Mouse (Mus musculus) midbrain, embryonic 16.5 days (tissue): ENCODE measurements around the gene Arl16. TPM values are rescaled to one million over a fixed set of nuclear protein-coding genes. Genes with fewer than 3 reads are reported as not detected.

Experiments used
- ATAC-seq: fragments of 200-750 bp; cut with Nextera tagmentation; 2 replicates; pipeline ENCODE4 v1.8.0; 2017; ENCODE audit warnings: moderate TSS enrichment
- H3K27ac ChIP-seq: fragments of 300-500 bp; sonication (generic); 2 replicates; pipeline ENCODE4 v1.5.1; 2014; ENCODE audit warnings: mild to moderate bottlenecking, low read length, mixed read lengths
- H3K27me3 ChIP-seq: fragments of 300-500 bp; sonication (generic); 2 replicates; pipeline ENCODE4 v1.6.1; 2014; ENCODE audit warnings: low read depth, low read length, mixed read lengths; ENCODE audit not compliant: control insufficient read depth, insufficient read depth
- H3K36me3 ChIP-seq: fragments of 300-500 bp; sonication (generic); 2 replicates; pipeline ENCODE4 v1.6.1; 2014; ENCODE audit warnings: mild to moderate bottlenecking, low read length, moderate library complexity, mixed read lengths; ENCODE audit not compliant: control insufficient read depth, insufficient read depth
- H3K4me1 ChIP-seq: fragments of 300-500 bp; sonication (generic); 2 replicates; pipeline ENCODE4 v1.6.1; 2014; ENCODE audit warnings: mild to moderate bottlenecking, low read length, mixed read lengths; ENCODE audit not compliant: control insufficient read depth, insufficient read depth
- H3K4me2 ChIP-seq: fragments of 300-500 bp; sonication (generic); 2 replicates; pipeline ENCODE4 v1.6.1; 2014; ENCODE audit warnings: mild to moderate bottlenecking, low read length, mixed read lengths
- H3K4me3 ChIP-seq: fragments of 300-500 bp; sonication (generic); 2 replicates; pipeline ENCODE4 v1.5.1; 2014; ENCODE audit warnings: low read depth, mild to moderate bottlenecking, low read length, moderate library complexity, mixed read lengths
- H3K9ac ChIP-seq: fragments of 300-500 bp; sonication (generic); 2 replicates; pipeline ENCODE4 v1.6.1; 2014; ENCODE audit warnings: low read depth, low read length, mixed read lengths
- H3K9me3 ChIP-seq: fragments of 300-500 bp; sonication (generic); replicated peaks from 2 replicates; pipeline ENCODE4 v1.6.1; 2014; ENCODE audit warnings: mild to moderate bottlenecking, low read length, mixed read lengths; ENCODE audit not compliant: control insufficient read depth, poor library complexity, severe bottlenecking
- WGBS: fragments of 180-500 bp; shearing (Covaris S2); extraction: QIAGEN DNeasy Blood & Tissue Kit; methylation state at CpG from one replicate; pipeline ENCODE4 v1.1.7; 2014; 5-methylcytosine and 5-hydroxymethylcytosine counted together
- polyA plus RNA-seq: library from polyadenylated mRNA; unstranded; fragments of >200 nt; fragmentation: Nextera tagmentation; extraction: Ambion mirVana; gene quantifications from 2 replicates; pipeline ENCODE4 v1.2.1, GENCODE M21; 2015

Arl16 gene
- polyA plus RNA-seq, 1 experiment from 2014 or later, result 58.7 TPM

- ATAC-seq, result no peak
- H3K27me3 ChIP-seq, result no peaks in the 10 kb centered on the region
- H3K9me3 ChIP-seq, result no peaks in the 10 kb centered on the region
- 90% methylated on average over 13 of the region's 13 CpGs for WGBS
- no peak overlapping the region for H3K27ac ChIP-seq
- H3K4me2 ChIP-seq, result no peak overlapping the region
- H3K4me1 ChIP-seq, result no peaks in the 10 kb centered on the region
- no peak overlapping the region for H3K4me3 ChIP-seq
- no peak overlapping the region for H3K9ac ChIP-seq
- H3K36me3 ChIP-seq, result peaks cover 32% of the 10 kb centered on the region
These were observed 44.5 kb downstream of the Arl16 start for GRCm38 (mm10) chr11:120422651-120423568.

GRCm38 (mm10) chr11:120418592-120418991, 48.8 kb downstream of the Arl16 start:
- no peak for ATAC-seq
- H3K4me2 ChIP-seq, result no peak overlapping the region
- no peaks in the 10 kb centered on the region for H3K27me3 ChIP-seq
- H3K9ac ChIP-seq, result no peak overlapping the region
- no peaks in the 10 kb centered on the region for H3K9me3 ChIP-seq
- H3K4me1 ChIP-seq, result no peaks in the 10 kb centered on the region
- H3K27ac ChIP-seq, result no peak overlapping the region
- H3K4me3 ChIP-seq, result no peak overlapping the region
- 88% methylated on average over 1 of the region's 1 CpGs for WGBS
- H3K36me3 ChIP-seq, result peaks cover 41% of the 10 kb centered on the region

- Histone ChIP-seq H3K27me3 (no peaks in the 10 kb centered on the region), H3K9ac (no peak overlapping the region), H3K4me3 (no peak overlapping the region), H3K4me2 (no peak overlapping the region), H3K4me1 (no peaks in the 10 kb centered on the region), H3K27ac (no peak overlapping the region), H3K9me3 (no peaks in the 10 kb centered on the region), H3K36me3 (peaks cover 41% of the 10 kb centered on the region)
- 94% methylated on average over 7 of the region's 7 CpGs for WGBS
- ATAC-seq, result no peak
These were observed 49.6 kb downstream of the Arl16 start for GRCm38 (mm10) chr11:120417852-120418251.

Other genes with a start within 250 kb of the Arl16 start
- 9.7 and 13.7 TPM in 2 replicates for gene Bahcc1, start 234.7 kb downstream of the Arl16 start, polyA plus RNA-seq
- gene Actg1, start 119.1 kb downstream of the Arl16 start, polyA plus RNA-seq, result 4,277 and 4,299 TPM in 2 replicates
- gene Fscn2, start 106.1 kb downstream of the Arl16 start, polyA plus RNA-seq, result 1.2 and 1.3 TPM in 2 replicates
- 119 and 126 TPM in 2 replicates for gene Faap100, start 88.8 kb downstream of the Arl16 start, polyA plus RNA-seq
- gene Nploc4, start 29.9 kb downstream of the Arl16 start, polyA plus RNA-seq, result 28.7 and 30.4 TPM in 2 replicates
- gene Tspan10, start 25.0 kb downstream of the Arl16 start, polyA plus RNA-seq, result not detected in 2 replicates
- gene Pde6g, start 14.1 kb downstream of the Arl16 start, polyA plus RNA-seq, result 0.34 and 0.36 TPM in 2 replicates
- gene Oxld1, start 9.5 kb downstream of the Arl16 start, polyA plus RNA-seq, result 10.9 and 11.7 TPM in 2 replicates
- gene Ccdc137, start 9.5 kb downstream of the Arl16 start, polyA plus RNA-seq, result 25.4 and 28.2 TPM in 2 replicates
- 118 and 130 TPM in 2 replicates for gene Mrpl12, start 17.0 kb upstream of the Arl16 start, polyA plus RNA-seq
- gene Slc25a10, start 24.2 kb upstream of the Arl16 start, polyA plus RNA-seq, result 23.1 and 24.8 TPM in 2 replicates
- gene Gcgr, start 63.1 kb upstream of the Arl16 start, polyA plus RNA-seq, result 0.13 and 0.31 TPM in 2 replicates
- 232 and 233 TPM in 2 replicates for gene Mcrip1, start 82.1 kb upstream of the Arl16 start, polyA plus RNA-seq
- not detected in 2 replicates for gene Ppp1r27, start 83.5 kb upstream of the Arl16 start, polyA plus RNA-seq
- 233 and 257 TPM in 2 replicates for gene P4hb, start 105.6 kb upstream of the Arl16 start, polyA plus RNA-seq
- 439 and 443 TPM in 2 replicates for gene Arhgdia, start 114.0 kb upstream of the Arl16 start, polyA plus RNA-seq
- gene Alyref, start 130.8 kb upstream of the Arl16 start, polyA plus RNA-seq, result 194 and 223 TPM in 2 replicates
- gene Anapc11, start 130.8 kb upstream of the Arl16 start, polyA plus RNA-seq, result 189 and 196 TPM in 2 replicates
- gene Npb, start 140.9 kb upstream of the Arl16 start, polyA plus RNA-seq, result not detected in 2 replicates
- 218 and 239 TPM in 2 replicates for gene Pcyt2, start 150.3 kb upstream of the Arl16 start, polyA plus RNA-seq
- gene Sirt7, start 157.6 kb upstream of the Arl16 start, polyA plus RNA-seq, result 39.3 and 46.2 TPM in 2 replicates
- gene Mafg, start 166.0 kb upstream of the Arl16 start, polyA plus RNA-seq, result 37.5 and 39.1 TPM in 2 replicates
- gene Pycr1, start 176.2 kb upstream of the Arl16 start, polyA plus RNA-seq, result 18.1 TPM in 2 replicates
- gene Myadml2, start 180.6 kb upstream of the Arl16 start, polyA plus RNA-seq, result 1.1 TPM in 2 replicates
- gene Notum, start 193.6 kb upstream of the Arl16 start, polyA plus RNA-seq, result 1.1 and 1.9 TPM in 2 replicates
- gene Aspscr1, start 205.4 kb upstream of the Arl16 start, polyA plus RNA-seq, result 144 and 145 TPM in 2 replicates
- 88.8 and 92.2 TPM in 2 replicates for gene Cenpx, start 246.1 kb upstream of the Arl16 start, polyA plus RNA-seq
- 86.6 and 87.9 TPM in 2 replicates for gene Lrrc45, start 246.3 kb upstream of the Arl16 start, polyA plus RNA-seq